Mouse (Mus musculus) limb, embryonic 15.5 days (tissue): Measurements from ENCODE around the gene Gjb6. TPM values are rescaled to one million over a fixed set of nuclear protein-coding genes. Genes with fewer than 3 reads are reported as not detected.

Experiments
- ATAC-seq: fragments of 200-750 bp; cut with Nextera tagmentation; 2 replicates; pipeline ENCODE4 v1.8.0; 2017; ENCODE audit warnings: low read depth, moderate TSS enrichment; ENCODE audit not compliant: insufficient number of reproducible peaks, low FRiP score, low TSS enrichment
- H3K27ac ChIP-seq: fragments of 300-500 bp; sonication (generic); 2 replicates; pipeline ENCODE4 v1.5.1; 2015; ENCODE audit warnings: moderate library complexity, mild to moderate bottlenecking, inconsistent platforms
- H3K27me3 ChIP-seq: fragments of 300-500 bp; sonication (generic); 2 replicates; pipeline ENCODE4 v1.6.1; 2015; ENCODE audit warnings: inconsistent platforms
- H3K36me3 ChIP-seq: fragments of 300-500 bp; sonication (generic); 2 replicates; pipeline ENCODE4 v1.6.1; 2015; ENCODE audit warnings: inconsistent platforms
- H3K4me1 ChIP-seq: fragments of 300-500 bp; sonication (generic); 2 replicates; pipeline ENCODE4 v1.6.1; 2015; ENCODE audit warnings: inconsistent platforms
- H3K4me2 ChIP-seq: fragments of 300-500 bp; sonication (generic); 2 replicates; pipeline ENCODE4 v1.6.1; 2015; ENCODE audit warnings: mild to moderate bottlenecking, inconsistent platforms
- H3K4me3 ChIP-seq: fragments of 300-500 bp; sonication (generic); 2 replicates; pipeline ENCODE4 v1.5.1; 2015; ENCODE audit warnings: mild to moderate bottlenecking, inconsistent platforms
- H3K9ac ChIP-seq: fragments of 300-500 bp; sonication (generic); 2 replicates; pipeline ENCODE4 v1.6.1; 2015; ENCODE audit warnings: inconsistent platforms
- H3K9me3 ChIP-seq: fragments of 300-500 bp; sonication (generic); 2 replicates; pipeline ENCODE4 v1.6.1; 2016; ENCODE audit warnings: inconsistent platforms
- whole genome bisulfite sequencing: fragments of 180-500 bp; shearing (Covaris S2); methylation state at CpG from one replicate; pipeline ENCODE4 v1.1.7; 2015; 5-methylcytosine and 5-hydroxymethylcytosine counted together
- polyA plus RNA-seq: library from polyadenylated mRNA; unstranded; fragments of >200 nt; fragmentation: Nextera tagmentation; extraction: Ambion mirVana; gene quantifications from 2 replicates; pipeline ENCODE4 v1.2.1, GENCODE M21; 2015

Gene Gjb6
- polyA plus RNA-seq, 1 experiment from 2014 or later, result 65.0 TPM

- Histone ChIP-seq H3K4me2 (no peak overlapping the region), H3K27ac (no peak overlapping the region), H3K27me3 (no peaks in the 10 kb centered on the region), H3K4me3 (no peak overlapping the region), H3K4me1 (peaks cover 14% of the 10 kb centered on the region), H3K9me3 (no peaks in the 10 kb centered on the region), H3K36me3 (no peaks in the 10 kb centered on the region), H3K9ac (no peak overlapping the region)
- ATAC-seq, result no peak
- WGBS, result 93% methylated on average over 1 of the region's 1 CpGs
These were observed 50.5 kb downstream of the Gjb6 start for GRCm38 (mm10) chr14:57082863-57083262.

- Histone ChIP-seq H3K4me1 (peaks cover 3% of the 10 kb centered on the region; the same call in 1 of the 2 replicates), H3K27me3 (no peaks in the 10 kb centered on the region)
These were observed 57.9 kb downstream of the Gjb6 start for GRCm38 (mm10) chr14:57075537-57075936.

More at GRCm38 (mm10) chr14:57075537-57075936, 57.9 kb downstream of the Gjb6 start:
- ATAC-seq, result no peak
- H3K4me2 ChIP-seq, result no peak overlapping the region
- H3K9ac ChIP-seq, result no peak overlapping the region
- H3K4me3 ChIP-seq, result no peak overlapping the region
- WGBS, result 74% methylated on average over 6 of the region's 6 CpGs
- H3K36me3 ChIP-seq, result no peaks in the 10 kb centered on the region
- H3K9me3 ChIP-seq, result no peaks in the 10 kb centered on the region
- no peak overlapping the region for H3K27ac ChIP-seq

Other genes starting within 250 kb of the Gjb6 start
- 34.0 and 38.2 TPM in 2 replicates for gene Zmym2, start 247.0 kb downstream of the Gjb6 start, polyA plus RNA-seq
- 5.6 and 14.7 TPM in 2 replicates for gene Gja3, start 75.5 kb downstream of the Gjb6 start, polyA plus RNA-seq
- gene Gjb2, start 28.9 kb downstream of the Gjb6 start, polyA plus RNA-seq, result 101 and 112 TPM in 2 replicates
- gene Gm4491, start 17.7 kb downstream of the Gjb6 start, polyA plus RNA-seq, result 0.15 TPM in 1 of 2 replicates, not detected in the other